Mouse (Mus musculus): ENCODE data around the gene Nkx1-2.

DNA sequence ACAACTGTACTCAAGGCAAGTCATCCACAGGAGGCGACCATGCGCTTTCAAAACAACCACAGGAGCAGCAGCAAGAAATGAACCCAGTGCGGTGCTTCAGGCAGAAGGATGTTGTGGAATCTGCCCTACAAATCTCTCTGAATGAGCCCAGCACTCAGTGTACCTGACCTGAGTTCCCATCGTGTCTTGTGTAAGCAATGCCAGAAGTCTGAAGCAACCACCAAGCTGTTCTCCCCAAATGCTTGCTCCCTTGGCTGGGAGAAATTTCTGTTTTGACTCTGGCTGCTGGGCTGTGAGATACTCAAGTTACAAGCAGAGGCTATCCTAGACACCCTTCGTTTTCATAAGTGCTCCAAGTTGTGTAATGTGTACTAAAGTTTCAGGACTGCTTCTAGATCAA lies 6.3 kb upstream of the Nkx1-2 start:
- TF ChIP-seq CTCF (IDR thresholded peaks at IDR 0.05; ENCODE audit: borderline replicate concordance, extremely low read depth, insufficient read depth, insufficient read length) (no peak), POLR2A (IDR thresholded peaks at IDR 0.05; ENCODE audit: borderline replicate concordance, extremely low read depth, insufficient read depth, insufficient read length, poor library complexity, severe bottlenecking) (no peak)

Measured in brain, embryonic 14.5 days (tissue).